13 mouse cellular contexts compared by ENCODE assay signal in genomic region chr16:13566351-13566750, GRCm38 (mm10).
"Had no signal": no experiment of that assay in that cellular context is flagged by ENCODE, and none has a peak within 500 bp of the region (broad histone marks: within the 10 kb centered on the region; RNA-seq: fewer than 3 reads in every experiment).

No protein-coding gene starts in this region.

- H3K4me1 ChIP-seq: kidney, embryonic 15.5 days; liver, embryonic 15.5 days; lung, embryonic 15.5 days; midbrain, embryonic 10.5 days; neural tube, embryonic 15.5 days had no signal

- H3K9me3 ChIP-seq: kidney, embryonic 15.5 days; liver, embryonic 15.5 days; lung, embryonic 15.5 days; midbrain, embryonic 10.5 days; neural tube, embryonic 15.5 days had no signal

- H3K4me2 ChIP-seq: kidney, embryonic 15.5 days; liver, embryonic 11.5 days; liver, embryonic 15.5 days; lung, embryonic 15.5 days; neural tube, embryonic 15.5 days had no signal

- H3K9ac ChIP-seq: kidney, embryonic 15.5 days; liver, embryonic 15.5 days; lung, embryonic 15.5 days; neural tube, embryonic 15.5 days had no signal

- H3K4me3 ChIP-seq: kidney, embryonic 15.5 days; liver, embryonic 15.5 days; lung, embryonic 15.5 days; midbrain, embryonic 10.5 days; myocyte; neural tube, embryonic 15.5 days had no signal

- H3K36me3 ChIP-seq: liver, embryonic 15.5 days; lung, embryonic 15.5 days; neural tube, embryonic 15.5 days had no signal

- H3K27me3 ChIP-seq: kidney, embryonic 15.5 days; liver, embryonic 15.5 days; lung, embryonic 15.5 days; neural tube, embryonic 15.5 days had no signal

- DNase-seq: kidney, adult 18-20 months; kidney, postnatal 14 days; left cerebral cortex, postnatal 4 days; right cerebral cortex, adult 18-20 months; right cerebral cortex, postnatal 25 days had no signal

- H3K27ac ChIP-seq: kidney, embryonic 15.5 days; liver, embryonic 15.5 days; lung, embryonic 15.5 days; midbrain, embryonic 10.5 days; neural tube, embryonic 15.5 days; stomach, postnatal 0 days had no signal
